Mouse (Mus musculus) ES-Bruce4 (cell line): ENCODE data around the gene Tcl1b4.
"Not testable (repeated sequence)": the region's sequence is repeated elsewhere in the genome, so short reads cannot be mapped to it uniquely, and the experiment has no call there.

Source experiments
- CTCF ChIP-seq: IDR thresholded peaks from one replicate; pipeline ENCODE4 v1.8.1; 2011; ENCODE audit warnings: low read depth, low read length
- POLR2A ChIP-seq: IDR thresholded peaks from one replicate; pipeline ENCODE4 v1.8.1; 2011; ENCODE audit warnings: low read length; ENCODE audit not compliant: insufficient read depth

DNA sequence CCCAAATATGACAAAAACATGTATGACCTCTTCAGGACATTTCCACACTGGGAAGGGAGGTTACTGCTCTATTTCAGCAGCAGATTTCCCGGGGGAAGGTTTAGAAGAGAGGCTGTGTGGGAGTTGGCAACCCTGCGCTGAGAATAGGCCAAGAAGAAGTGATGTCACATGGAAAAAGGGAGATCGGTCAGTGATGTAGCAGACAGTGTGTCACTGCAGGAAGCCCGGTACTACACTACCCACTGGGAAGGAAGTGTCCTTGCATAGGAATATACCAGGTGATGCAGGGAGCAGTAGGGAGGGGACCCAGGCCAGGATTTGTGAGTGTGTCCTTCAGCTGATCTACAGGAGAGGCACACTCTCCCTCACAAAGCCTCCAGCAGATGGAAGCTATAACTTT, 46.5 kb upstream of the Tcl1b4 start:
- not testable (repeated sequence) for TF ChIP-seq CTCF, POLR2A
